Mouse (Mus musculus) megakaryocyte progenitor cell, adult 5-6 weeks (primary cell): ENCODE measurements around the gene Olfr1358. TPM values are rescaled to one million over a fixed set of nuclear protein-coding genes. Genes with fewer than 3 reads are reported as not detected.
"Not testable (repeated sequence)": the region's sequence is repeated elsewhere in the genome, so short reads cannot be mapped to it uniquely, and the experiment has no call there.

Source experiments
- ATAC-seq: replicated peaks from 2 replicates; pipeline ENCODE4 v1.8.0; 2016; ENCODE audit warnings: mild to moderate bottlenecking, moderate TSS enrichment, inconsistent platforms; ENCODE audit not compliant: poor library complexity
- total RNA-seq, 2 experiments: library from RNA; stranded (forward) in 1 of 2; stranded (reverse) in 1 of 2; fragments of 157-497, 149-512 nt in 1 of 2; fragments of 200-1000 nt in 1 of 2; gene quantifications; 2 replicates each; pipeline versions ENCODE4 v1.2.3 to v1.2.4; 2015 to 2017

The Olfr1358 gene
- total RNA-seq (2015) (not detected in 2 replicates), total RNA-seq (2017) (not detected in 2 replicates)

DNA sequence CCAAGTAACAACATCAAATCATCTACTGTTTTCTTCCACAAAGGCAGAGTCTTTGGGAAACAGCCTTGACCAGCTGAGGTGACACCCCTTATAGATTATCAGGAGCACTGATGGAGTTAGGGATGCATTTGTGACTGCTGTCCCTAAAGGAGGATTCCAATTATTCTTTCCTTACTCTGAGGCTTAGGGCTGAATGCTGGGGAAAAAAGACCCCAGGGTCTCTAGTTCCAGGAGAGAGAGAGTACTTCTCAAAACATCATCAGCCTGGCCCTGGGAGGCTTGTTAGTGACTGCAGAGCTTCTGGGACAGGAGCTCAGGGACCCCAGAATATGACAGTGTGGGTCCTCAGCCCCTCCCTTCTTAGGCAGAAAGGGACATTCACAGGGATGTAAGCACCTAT is at the start of gene Olfr1358:
Gene Olfr1358 (plus strand): TSS at position 301 of the 400 bp plus-strand sequence.
- ATAC-seq = no peak

DNA sequence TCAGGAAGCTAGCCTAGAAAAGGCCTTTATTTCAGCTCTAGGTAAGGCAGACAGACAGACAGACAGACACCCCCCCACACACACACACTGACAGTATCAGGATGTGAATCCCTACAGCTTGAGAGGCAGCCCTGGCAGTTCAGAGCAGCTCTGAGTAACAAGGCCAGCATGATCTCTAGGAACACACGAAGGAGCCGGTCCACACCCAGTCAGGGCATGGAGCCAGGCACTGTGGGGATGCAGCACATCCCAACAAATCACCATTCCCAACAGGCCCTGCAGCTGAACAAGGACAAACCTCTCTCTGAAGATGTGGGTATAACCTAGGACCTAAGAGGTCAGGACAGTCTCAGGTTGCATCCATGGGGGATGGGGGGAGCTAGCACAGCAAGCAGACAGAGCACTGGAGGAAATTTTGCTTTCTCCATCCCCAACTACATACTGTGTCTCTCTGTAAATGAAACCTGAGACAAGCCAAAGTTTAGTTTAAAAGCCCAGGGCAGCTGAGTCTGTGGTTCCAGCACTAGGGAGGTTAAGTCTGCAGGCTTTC is 49.4 kb upstream of the Olfr1358 start:
- ATAC-seq = no peak

DNA sequence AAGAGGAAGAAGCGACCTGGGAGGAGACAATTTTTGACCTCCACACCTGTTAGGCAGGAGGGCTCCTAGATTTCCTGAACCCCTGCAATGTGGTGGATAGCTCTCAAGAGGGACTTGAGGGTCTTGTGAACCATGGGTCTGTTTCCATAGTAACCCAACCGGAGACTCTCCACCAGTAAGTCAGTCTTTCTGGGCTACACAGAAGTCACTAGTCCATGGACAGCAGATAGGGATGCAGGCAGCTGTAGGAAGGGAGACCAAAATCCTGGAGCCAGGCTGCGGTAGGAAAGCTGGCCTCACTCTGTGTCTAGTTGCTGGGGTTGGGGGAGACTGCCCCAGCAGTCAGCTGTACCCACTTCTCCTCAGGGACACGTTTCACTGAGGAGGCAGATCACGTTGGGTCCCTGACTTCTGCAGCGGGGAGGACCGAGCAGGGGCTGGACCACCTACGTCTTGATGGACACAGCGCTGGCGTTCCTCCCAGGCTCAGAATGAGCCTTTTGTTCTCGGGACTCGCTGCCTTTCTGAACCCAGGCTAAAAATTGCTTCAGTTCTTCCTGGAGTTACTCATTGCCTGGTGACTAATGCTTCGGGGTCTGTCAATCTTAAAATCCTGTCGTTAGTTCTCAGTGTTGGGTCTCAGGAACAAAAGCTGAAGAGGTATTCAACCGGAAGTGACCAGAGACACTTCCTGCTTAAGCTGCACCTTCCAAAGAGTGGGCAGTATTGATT is 46.5 kb upstream of the Olfr1358 start:
- ATAC-seq = peak; percentile 40

DNA sequence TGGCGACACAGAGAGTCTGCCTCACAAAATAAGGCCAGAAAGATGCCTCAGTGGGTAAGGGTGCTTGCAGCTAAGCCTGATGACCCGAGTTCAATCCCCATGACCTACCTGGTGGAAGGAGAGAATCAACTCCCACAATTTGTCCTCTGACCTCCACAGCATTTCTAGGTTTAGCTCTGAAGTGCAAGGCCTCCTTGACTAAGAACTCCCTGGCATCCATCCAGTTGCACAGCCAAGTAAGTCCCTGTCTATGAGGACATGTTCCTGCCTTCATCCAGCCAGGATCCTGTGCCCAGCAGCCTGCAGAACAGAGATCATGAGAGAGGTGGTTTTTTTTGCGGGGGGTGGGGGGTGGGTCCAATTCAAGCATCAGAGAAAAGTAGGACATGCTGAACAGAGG is 45.2 kb upstream of the Olfr1358 start:
- no peak for ATAC-seq

DNA sequence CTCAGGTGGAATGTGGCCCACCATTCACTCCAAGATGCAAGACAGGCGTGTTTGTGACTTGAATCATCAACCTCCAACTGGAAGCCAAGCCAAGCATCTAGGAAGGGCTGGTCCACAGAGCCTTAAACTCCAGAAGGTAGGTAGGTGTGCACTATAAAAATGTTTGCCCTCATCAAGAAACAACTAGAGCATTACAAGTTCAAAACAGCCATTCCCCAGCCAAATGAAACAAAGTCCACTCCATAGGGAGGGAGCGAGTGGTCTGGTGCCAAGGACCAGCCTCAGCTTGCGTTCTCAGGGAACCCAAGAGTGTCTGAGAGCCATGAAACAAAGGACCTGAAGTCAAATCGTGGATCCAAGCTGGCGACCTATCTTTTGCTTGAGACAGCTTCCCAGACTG is 43.8 kb upstream of the Olfr1358 start:
- no peak for ATAC-seq

DNA sequence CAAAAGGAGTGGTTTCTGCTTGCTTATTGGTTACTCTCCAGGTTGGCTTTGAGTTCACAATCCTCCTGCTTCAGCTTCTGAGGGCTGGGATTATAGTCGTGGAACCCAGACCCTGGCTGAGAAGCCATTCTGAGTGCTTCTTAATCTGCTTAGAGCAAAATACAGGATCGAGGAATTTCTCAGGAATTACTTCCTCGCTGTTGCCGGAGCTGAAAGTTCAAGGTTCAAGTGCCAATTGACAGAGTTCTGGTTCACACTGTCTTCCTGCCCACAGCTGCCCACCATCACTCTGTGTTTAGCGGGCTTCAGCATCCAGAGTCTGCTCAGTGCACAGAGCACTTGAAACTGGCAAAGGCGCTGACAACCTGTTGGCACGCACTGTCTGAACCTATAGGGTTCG is 42.5 kb upstream of the Olfr1358 start:
- ATAC-seq = no peak

DNA sequence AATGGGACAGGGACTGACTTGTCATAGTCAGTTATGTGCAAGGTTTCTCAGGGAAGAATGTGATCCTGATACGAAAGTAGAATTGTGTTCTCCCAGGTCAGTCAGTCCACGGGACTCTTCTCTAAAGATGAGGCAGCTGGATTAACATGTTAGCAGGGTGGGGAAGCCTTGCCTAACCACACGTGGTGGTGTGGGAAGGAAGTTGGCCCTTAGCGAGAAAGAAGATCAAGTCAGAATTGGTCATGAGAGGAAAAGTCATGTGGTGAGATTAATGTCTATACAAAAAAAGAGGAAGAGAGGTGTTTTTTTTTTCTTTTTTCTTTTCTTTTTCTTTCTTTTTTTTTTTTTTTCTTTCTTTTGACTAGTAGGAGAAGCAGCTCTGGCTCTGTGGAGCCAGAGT is 40.4 kb upstream of the Olfr1358 start:
- ATAC-seq = peak; percentile 83

DNA sequence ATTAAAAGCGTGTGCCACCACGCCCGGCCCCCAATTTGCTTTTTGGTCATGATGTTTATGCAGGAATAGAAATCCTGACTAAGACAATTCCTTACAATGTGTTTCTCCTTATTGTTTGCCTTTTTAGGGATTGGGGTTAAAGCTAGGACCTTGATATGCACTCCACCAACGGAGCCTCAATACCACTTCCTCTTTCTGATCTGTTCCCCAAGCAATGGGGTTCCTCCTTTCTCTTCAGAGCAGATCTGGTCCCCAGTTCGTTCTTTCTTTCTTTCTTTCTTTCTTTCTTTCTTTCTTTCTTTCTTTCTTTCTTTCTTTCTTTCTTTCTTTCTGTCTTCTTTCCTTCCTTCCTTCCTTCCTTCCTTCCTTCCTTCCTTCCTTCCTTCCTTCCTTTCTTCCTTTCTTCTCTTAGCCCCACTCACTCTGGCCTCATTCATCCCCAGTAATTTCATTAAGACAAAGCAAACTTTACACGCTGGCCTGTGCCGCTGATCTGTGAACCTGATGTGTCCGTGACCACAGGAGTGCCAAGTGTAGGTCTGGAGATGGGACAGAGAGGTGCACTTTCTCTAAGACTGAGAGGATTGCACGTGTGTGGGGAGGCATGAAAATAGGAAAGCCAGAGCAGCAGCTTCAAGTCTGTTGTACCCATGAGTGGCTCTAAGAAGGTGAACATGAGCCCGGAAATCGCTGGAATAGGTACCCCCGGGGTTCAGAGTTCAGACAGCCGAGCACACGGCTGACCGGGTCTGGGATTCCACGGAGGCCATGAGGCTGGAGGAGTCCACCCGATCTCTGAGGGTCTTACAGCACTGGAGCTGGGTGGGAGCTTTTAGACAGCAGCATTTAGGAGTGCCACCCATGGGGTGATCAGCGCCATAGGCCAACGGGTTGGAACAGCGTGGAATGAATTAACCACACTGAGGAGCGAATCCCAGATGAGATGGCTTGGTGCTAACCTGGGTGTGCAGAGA is 36.0 kb upstream of the Olfr1358 start:
- peak; percentile 32 for ATAC-seq

DNA sequence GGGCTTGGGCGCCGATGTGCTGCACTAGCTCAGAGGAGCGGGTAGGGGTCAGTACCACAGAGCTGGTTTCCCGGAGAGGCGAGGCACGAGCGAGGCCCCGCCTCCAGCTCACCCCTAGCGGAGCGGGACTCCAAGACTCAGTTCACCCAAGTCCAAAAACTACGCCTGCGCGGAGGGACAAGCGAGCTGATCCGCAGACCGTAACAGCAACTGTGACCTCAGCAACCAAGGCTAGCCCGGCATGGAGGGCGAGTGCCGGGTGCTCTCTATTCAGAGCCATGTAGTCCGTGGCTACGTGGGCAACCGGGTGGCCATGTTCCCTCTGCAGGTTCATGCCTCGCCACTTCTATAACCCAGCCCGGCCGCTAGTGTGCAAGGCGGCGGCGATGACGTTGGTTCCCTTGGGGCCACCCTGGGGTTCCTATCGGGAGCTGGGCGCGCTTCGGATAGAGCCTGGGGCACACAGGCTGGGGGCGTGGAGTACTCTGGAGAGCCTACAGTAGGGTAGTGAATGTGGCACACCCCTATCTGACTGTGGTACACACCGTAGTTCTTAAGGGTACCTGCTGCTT is 35.2 kb upstream of the Olfr1358 start:
- peak; percentile 83 for ATAC-seq

DNA sequence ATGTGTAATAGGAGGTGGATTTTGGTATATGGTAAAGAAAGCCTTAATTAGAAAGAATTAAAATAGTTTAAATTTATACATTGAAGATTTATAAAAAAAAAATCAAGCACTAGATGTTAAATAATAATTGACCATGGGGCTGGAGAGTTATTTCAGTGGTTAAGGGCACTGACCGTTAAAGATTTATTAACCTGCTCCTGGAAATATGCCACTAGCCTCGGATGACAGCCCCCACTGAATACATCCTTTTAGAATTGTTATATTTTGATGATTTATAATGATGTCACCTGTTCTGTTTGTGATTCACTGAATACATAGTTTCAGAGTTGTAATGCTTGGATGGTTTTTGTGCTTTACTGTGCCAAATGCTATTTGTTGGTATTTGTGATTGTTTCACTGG is 31.9 kb upstream of the Olfr1358 start:
- ATAC-seq = not testable (repeated sequence)

DNA sequence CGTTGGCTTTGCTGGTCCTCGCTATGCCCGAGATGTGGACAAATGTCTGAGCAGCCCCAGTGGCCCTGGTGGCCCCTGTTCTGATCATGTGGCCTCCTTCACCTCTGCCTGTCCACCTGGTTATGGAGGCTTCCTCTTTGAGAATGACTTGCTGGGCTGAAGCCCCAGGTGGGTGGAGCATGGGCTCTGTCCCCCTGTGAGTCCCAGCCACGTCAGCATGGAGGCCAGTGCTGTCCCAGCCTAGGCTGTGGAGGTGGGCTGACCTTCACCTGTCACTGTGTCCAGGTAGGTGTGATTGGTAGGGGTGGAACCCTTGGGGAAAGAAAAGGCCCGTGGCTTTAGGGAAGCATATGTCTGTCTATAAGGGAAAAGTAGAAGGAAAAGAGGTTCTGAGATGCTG is 30.4 kb upstream of the Olfr1358 start:
- ATAC-seq = no peak

DNA sequence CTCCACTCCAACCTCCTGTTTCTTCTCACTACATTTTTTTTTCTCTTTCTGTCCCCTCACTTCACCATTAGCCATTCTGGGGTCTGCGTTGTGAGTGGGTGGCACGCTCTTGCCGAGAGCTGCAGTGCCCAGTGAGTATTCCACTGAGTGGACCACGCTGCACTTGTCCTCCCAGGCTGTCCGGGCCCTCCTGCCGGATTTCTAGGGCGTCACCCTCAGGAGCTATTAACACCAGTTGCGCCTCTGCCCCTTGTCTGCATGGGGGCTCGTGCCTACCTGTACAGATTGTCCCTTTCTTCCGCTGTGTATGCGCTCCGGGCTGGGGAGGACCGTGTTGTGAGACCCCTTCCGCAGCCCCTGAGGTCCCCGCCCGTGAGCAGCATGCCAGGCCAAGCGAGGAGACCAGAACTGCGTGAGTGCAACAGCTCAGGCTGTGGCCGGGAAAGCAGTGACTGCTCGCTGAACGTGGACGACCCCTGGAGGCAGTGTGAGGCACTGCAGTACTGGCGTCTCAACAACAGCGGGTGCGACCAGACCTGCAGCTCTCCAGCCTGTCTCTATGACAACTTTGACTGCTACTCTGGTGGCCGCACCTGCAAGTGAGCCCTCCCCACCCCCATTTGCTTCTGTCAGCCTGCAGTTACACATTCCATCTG is 29.7 kb upstream of the Olfr1358 start:
- ATAC-seq = peak; percentile 99

DNA sequence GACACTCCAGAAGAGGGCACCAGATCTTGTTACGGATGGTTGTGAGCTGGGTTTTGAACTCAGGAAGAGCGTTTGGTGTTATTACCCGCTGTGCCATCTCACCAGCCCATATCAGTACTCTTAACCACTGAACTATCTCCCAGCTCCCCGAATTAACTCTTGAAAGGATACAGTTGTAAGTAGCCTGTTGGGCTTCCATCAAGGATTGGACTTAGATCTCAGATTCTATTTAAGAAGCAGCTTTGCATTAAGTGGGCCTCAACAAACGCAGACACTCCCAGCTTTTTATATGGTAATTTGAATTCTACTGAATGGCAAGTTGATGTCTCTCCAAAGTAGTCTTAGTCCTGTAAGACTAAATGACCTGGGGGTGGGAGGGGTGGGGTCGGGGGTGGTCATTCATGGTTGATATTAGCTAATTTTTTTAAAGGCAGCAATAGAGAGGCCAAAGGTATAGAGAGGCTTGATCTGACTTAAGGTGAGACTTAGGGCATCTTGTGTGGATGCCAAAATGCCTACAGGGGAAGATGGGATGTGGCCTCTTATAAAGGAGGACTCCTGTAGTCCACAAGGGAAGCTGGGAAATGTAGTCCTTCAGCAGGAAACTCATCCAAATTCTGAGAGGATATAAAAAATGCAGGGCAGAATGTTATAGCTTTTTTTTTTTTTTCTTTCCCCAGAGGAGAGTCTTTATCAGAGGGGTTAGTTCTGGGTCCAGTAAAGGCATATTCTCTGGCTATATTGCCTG is 14.1 kb upstream of the Olfr1358 start:
- ATAC-seq = no peak

DNA sequence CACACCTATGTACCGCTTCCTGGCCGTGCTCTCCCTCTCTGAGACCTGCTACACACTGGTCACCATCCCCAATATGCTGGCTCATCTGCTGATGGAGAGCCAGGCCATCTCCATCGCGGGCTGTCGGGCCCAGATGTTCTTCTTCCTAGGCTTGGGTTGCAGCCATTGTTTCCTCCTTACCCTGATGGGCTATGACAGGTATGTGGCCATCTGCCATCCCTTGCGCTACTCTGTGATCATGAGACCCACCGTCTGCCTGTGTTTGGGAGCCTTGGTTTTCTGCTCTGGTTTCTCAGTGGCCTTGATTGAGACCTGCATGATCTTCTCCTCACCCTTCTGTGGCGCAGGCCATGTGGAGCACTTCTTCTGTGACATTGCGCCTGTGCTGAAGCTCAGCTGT is 2.6 kb downstream of the Olfr1358 start:
- ATAC-seq = 0 out of 2 replicates have a peak, but pooled peaks have one; percentile 17

DNA sequence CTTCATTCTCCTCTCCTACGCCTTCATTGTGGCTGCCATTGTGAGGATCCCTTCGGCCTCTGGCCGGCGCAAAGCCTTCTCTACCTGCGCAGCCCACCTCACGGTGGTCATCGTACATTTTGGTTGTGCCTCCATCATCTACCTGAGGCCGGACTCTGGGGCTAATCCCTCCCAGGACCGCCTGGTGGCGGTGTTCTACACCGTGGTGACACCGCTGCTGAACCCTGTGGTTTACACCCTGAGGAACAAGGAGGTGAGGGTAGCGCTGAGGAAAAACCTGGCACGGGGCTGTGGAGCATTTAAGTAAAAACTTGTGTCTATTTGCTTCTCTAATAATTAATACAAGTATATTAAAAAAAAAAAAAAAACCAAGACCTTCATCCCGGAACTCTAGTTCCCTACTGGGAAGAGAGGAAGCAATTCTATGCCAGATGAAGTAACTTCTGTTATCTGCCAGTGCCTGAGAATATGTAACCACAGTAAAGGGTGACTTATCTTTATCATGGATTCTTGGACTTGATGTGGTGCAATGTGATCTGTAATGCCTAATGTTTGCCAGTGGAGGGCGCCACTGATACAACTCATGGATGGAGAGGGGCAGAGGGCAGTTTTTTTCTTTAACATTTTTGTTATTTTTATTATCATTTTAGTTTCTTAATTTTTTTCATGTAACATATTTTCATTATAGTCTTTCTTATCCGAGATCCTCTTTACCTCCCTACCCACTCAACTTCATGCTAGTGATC is 3.2 kb downstream of the Olfr1358 start:
- ATAC-seq = peak; percentile 95

DNA sequence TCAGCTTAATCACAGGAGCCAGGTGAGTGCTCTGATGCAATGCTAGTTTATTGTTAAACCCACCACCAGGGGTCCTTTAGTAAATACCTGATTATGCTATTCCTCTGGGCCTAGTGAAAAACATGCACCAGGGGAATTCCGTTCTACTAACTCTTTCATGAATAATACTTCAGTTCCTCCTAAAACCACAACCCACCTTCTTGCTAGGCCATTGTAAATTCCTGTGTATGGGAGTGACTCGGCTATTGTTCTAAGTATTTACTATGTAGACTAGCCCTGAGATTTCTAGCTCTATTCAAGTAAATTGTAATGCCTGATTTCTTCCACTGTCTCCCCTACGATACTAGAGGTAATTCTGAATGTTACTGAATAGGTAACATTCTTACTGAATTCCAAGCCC is 7.8 kb downstream of the Olfr1358 start:
- ATAC-seq = not testable (repeated sequence)

DNA sequence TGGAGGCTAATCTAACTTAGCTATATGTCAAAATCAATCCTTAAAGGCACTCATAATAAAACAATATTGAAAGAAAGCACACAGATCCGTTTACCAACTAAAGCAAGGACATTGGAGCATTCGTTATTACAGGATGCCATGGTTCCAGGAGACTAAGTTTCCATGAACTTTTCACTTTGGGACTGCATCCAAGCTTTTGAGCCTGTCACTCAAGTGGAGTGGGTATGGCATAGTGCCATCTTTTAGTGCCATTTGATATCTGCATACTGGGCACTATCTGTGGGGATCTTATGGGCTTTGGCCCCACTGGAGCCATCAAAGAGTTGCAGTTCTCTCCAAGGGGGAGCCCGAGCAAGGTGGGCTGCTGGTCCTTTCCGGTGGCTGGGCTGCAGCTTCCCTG is 8.3 kb downstream of the Olfr1358 start:
- no peak for ATAC-seq

DNA sequence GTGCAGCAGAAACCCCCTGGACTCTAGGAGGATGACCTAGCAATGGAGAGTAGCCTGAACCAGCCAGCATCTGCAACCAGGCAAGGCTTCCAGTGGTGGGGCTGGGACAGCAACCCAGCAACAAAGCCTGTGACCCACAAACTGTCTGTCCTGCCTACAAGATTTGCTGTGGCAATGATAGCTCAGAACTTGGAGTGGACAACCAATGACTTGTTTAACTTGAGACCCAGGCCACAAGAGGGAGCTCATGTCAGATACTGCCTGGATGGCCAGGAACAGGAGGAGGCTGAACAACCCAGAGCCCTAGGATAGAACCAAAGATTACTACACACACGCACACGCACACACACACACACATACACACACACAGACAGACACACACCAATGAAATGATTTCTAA is 23.7 kb downstream of the Olfr1358 start:
- ATAC-seq = peak; percentile 63

DNA sequence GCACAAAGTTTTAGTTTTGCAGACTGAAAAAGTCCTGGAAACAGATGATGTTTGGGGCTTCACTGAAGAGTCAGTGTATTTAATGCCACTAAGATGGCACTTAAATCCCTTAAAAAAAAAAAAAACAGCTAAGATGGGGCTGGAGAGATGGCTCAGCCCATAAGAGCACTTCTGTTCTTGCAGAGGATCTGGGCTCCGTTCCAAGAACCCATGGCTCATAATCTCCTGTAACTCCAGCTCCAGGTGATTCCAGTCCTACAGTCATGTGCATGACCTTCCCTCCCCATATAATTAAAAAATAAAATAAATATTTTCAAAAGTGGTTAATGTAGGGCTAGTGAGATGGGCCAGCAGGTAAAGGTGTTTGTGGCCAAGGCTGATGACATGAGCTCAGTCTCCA is 47.8 kb downstream of the Olfr1358 start:
- ATAC-seq = no peak
